Comparison of ENCODE assay signal across 7 mouse cellular contexts in the genomic region with DNA sequence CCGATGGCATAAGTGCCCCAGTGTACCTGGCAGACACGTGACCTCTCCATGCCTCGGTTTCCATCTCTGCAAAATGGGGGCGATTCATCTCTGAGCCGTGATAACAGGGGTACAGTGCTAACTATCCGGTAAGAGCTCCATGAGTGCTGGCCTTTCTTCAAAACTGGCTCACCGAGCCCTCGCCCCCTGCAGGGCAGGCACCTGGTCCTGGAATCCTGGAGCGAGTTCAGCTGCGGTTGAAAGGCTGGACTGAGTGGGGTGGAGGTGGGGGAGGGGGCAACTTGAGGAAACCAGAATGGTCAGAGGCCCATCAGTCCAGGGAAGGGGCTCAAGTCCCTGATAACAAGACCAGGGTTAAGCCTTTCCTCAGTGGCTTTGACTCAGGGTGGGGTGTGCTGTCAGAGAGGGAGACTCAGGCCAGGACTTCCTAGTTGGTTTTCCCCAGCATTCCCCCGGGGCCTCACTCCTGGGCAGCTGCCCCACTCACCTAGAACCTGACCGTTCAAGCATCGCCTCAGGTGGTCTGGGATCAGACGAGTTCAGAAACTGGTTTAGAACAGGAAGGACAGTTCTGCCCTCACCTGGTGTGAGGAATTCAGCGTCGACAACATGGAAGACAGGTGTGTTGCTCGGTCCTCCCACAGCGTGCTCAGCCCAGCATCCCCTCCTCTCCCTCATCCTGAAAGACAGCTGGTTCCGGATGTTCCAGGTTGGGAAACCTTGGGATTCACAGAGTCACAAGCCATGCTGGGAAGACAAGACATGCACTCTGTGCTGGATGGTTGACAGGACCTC. TPM values are rescaled to one million over a fixed set of nuclear protein-coding genes. Genes with fewer than 3 reads are reported as not detected.
DNase-seq lines count a peak whose midpoint lies in the region; ATAC-seq and TF ChIP-seq lines count a peak whose summit lies in the region.

No protein-coding gene starts in this region.

- H3K27ac ChIP-seq in lung, postnatal 0 days (ENCODE audit: low read length), result no peak overlapping the region
- H3K27ac ChIP-seq in embryonic facial prominence, embryonic 13.5 days, result no peak overlapping the region
- H3K27ac ChIP-seq in intestine, embryonic 15.5 days, result no peak overlapping the region
- H3K27ac ChIP-seq in stomach, embryonic 14.5 days (ENCODE audit: low read length), result no peak overlapping the region

- peaks cover 6% of the 10 kb centered on the region for H3K27me3 ChIP-seq in lung, postnatal 0 days (replicated peaks; ENCODE audit: insufficient read depth, low read length)
- H3K27me3 ChIP-seq in embryonic facial prominence, embryonic 13.5 days, result peaks cover 36% of the 10 kb centered on the region
- peaks cover 16% of the 10 kb centered on the region for H3K27me3 ChIP-seq in intestine, embryonic 15.5 days (replicated peaks)
- peaks cover 3% of the 10 kb centered on the region; the same call in 1 of the 2 replicates for H3K27me3 ChIP-seq in stomach, embryonic 14.5 days (ENCODE audit: control insufficient read depth, insufficient read depth, low read length)

- peak overlapping the region; percentile 61; the same call in 1 of the 2 replicates for H3K4me2 ChIP-seq in lung, postnatal 0 days (replicated peaks; ENCODE audit: low read depth, low read length)
- peak overlapping the region; percentile 94 for H3K4me2 ChIP-seq in embryonic facial prominence, embryonic 13.5 days
- peak overlapping the region; percentile 95 for H3K4me2 ChIP-seq in intestine, embryonic 15.5 days (replicated peaks)
- H3K4me2 ChIP-seq in stomach, embryonic 14.5 days (replicated peaks; ENCODE audit: low read depth, low read length), result peak overlapping the region; percentile 94

- 18% methylated on average over 19 of the region's 19 CpGs for WGBS in lung, postnatal 0 days
- WGBS in embryonic facial prominence, embryonic 13.5 days, result 20% methylated on average over 19 of the region's 19 CpGs
- 23% methylated on average over 19 of the region's 19 CpGs for WGBS in intestine, embryonic 15.5 days
- 21% methylated on average over 19 of the region's 19 CpGs for WGBS in stomach, embryonic 14.5 days

- H3K4me3 ChIP-seq in lung, postnatal 0 days (ENCODE audit: low read depth, low read length), result peak overlapping the region; percentile 21; the same call in 1 of the 2 replicates
- H3K4me3 ChIP-seq in embryonic facial prominence, embryonic 13.5 days, result peak overlapping the region; percentile 50
- peak overlapping the region; percentile 36; the same call in 1 of the 2 replicates for H3K4me3 ChIP-seq in intestine, embryonic 15.5 days (replicated peaks)
- H3K4me3 ChIP-seq in stomach, embryonic 14.5 days (ENCODE audit: low read depth, low read length), result peak overlapping the region; percentile 39; the same call in 1 of the 2 replicates

- no peak overlapping the region for H3K9ac ChIP-seq in lung, postnatal 0 days (replicated peaks; ENCODE audit: low read depth)
- H3K9ac ChIP-seq in embryonic facial prominence, embryonic 13.5 days, result peak overlapping the region; percentile 69; the same call in 1 of the 2 replicates
- H3K9ac ChIP-seq in intestine, embryonic 15.5 days, result no peak overlapping the region
- no peak overlapping the region for H3K9ac ChIP-seq in stomach, embryonic 14.5 days (replicated peaks; ENCODE audit: low read depth, low read length)

- no peak for ATAC-seq in lung, postnatal 0 days
- no peak for ATAC-seq in embryonic facial prominence, embryonic 13.5 days (ENCODE audit: insufficient number of reproducible peaks, insufficient read depth, low FRiP score, low TSS enrichment, low read depth)
- ATAC-seq in intestine, embryonic 15.5 days, result 0 out of 2 replicates have a peak, but pooled peaks have one; percentile 12
- peak; percentile 16; the same call in 1 of the 2 replicates for ATAC-seq in stomach, embryonic 14.5 days (ENCODE audit: insufficient number of reproducible peaks, insufficient read depth, low FRiP score, low read depth)

- no peak for TF ChIP-seq EP300 in lung, postnatal 0 days (IDR thresholded peaks at IDR 0.05)

- H3K36me3 ChIP-seq in lung, postnatal 0 days (ENCODE audit: insufficient read depth, low read length), result no peaks in the 10 kb centered on the region
- no peaks in the 10 kb centered on the region for H3K36me3 ChIP-seq in embryonic facial prominence, embryonic 13.5 days
- H3K36me3 ChIP-seq in intestine, embryonic 15.5 days, result no peaks in the 10 kb centered on the region
- H3K36me3 ChIP-seq in stomach, embryonic 14.5 days (ENCODE audit: control insufficient read depth, insufficient read depth, low read length), result no peaks in the 10 kb centered on the region

- TF ChIP-seq CTCF in lung, postnatal 0 days (IDR thresholded peaks at IDR 0.05), result no peak

- DNase-seq in lung, postnatal 0 days (ENCODE audit: low spot score), result no peak
- DNase-seq in lung, adult 18-20 months, result no peak
- no peak for DNase-seq in natural killer cell, adult 2 months (ENCODE audit: low spot score in 2 of 2)
- no peak for DNase-seq in urinary bladder, postnatal 25 days (ENCODE audit: low spot score)

- H3K4me1 ChIP-seq in lung, postnatal 0 days (ENCODE audit: insufficient read depth, low read depth, low read length), result peaks cover 7% of the 10 kb centered on the region; the same call in 1 of the 2 replicates
- H3K4me1 ChIP-seq in embryonic facial prominence, embryonic 13.5 days, result peaks cover 40% of the 10 kb centered on the region
- peaks cover 7% of the 10 kb centered on the region for H3K4me1 ChIP-seq in intestine, embryonic 15.5 days (replicated peaks)
- no peaks in the 10 kb centered on the region for H3K4me1 ChIP-seq in stomach, embryonic 14.5 days (ENCODE audit: control insufficient read depth, insufficient read depth, low read length)

- no peaks in the 10 kb centered on the region for H3K9me3 ChIP-seq in lung, postnatal 0 days (ENCODE audit: low read length)
- no peaks in the 10 kb centered on the region for H3K9me3 ChIP-seq in embryonic facial prominence, embryonic 13.5 days
- no peaks in the 10 kb centered on the region for H3K9me3 ChIP-seq in intestine, embryonic 15.5 days
- no peaks in the 10 kb centered on the region for H3K9me3 ChIP-seq in stomach, embryonic 14.5 days (ENCODE audit: control insufficient read depth, low read depth, low read length)

RNA-seq across cellular contexts. Expression of a gene that starts 1.0 kb away (rescaled TPM):
- polyA plus RNA-seq in lung, postnatal 0 days (2015; fragmentation: Nextera tagmentation; extraction: Ambion mirVana), result 0.20 and 0.27 TPM in 2 replicates
- polyA plus RNA-seq in embryonic facial prominence, embryonic 13.5 days (2015; fragmentation: Nextera tagmentation; extraction: Ambion mirVana), result 2.5 and 3.1 TPM in 2 replicates
- polyA plus RNA-seq in intestine, embryonic 15.5 days (2015; fragmentation: Nextera tagmentation; extraction: Ambion mirVana), result 2.0 and 3.4 TPM in 2 replicates
- 3.5 and 4.6 TPM in 2 replicates for polyA plus RNA-seq in stomach, embryonic 14.5 days (2014; fragmentation: Nextera tagmentation; extraction: Ambion mirVana)

RNA-seq across cellular contexts. Expression of a gene that starts 41.5 kb away (rescaled TPM):
- polyA plus RNA-seq in lung, postnatal 0 days (2015; fragmentation: Nextera tagmentation; extraction: Ambion mirVana), result 10.6 and 13.8 TPM in 2 replicates
- polyA plus RNA-seq in embryonic facial prominence, embryonic 13.5 days (2015; fragmentation: Nextera tagmentation; extraction: Ambion mirVana), result 20.4 and 22.0 TPM in 2 replicates
- polyA plus RNA-seq in intestine, embryonic 15.5 days (2015; fragmentation: Nextera tagmentation; extraction: Ambion mirVana), result 17.7 and 18.7 TPM in 2 replicates
- polyA plus RNA-seq in stomach, embryonic 14.5 days (2014; fragmentation: Nextera tagmentation; extraction: Ambion mirVana), result 18.9 and 21.1 TPM in 2 replicates

Comparison
In these comparisons a context has a peak if more than half of its experiments do, and no peak if none do; other contexts are left out.
1. ATAC-seq: peak in intestine, embryonic 15.5 days (single experiment) and stomach, embryonic 14.5 days (single experiment); none in lung, postnatal 0 days (single experiment) and embryonic facial prominence, embryonic 13.5 days (single experiment).
2. Peak in every context shown above with its lines, with median percentiles within 50 percentile points of each other: H3K4me2 ChIP-seq and H3K4me3 ChIP-seq.